Mouse (Mus musculus) G1E (cell line): ENCODE measurements around the gene Rtn2.

ENCODE experiments used
- CTCF ChIP-seq: IDR thresholded peaks from 2 replicates; pipeline ENCODE4 v1.5.1; 2012; ENCODE audit warnings: low read depth, low read length, inconsistent platforms, mixed read lengths
- GATA1 ChIP-seq: IDR thresholded peaks from 2 replicates; pipeline ENCODE4 v1.6.1; 2012; ENCODE audit warnings: borderline replicate concordance, low read length, inconsistent platforms, mixed read lengths
- POLR2AphosphoS5 ChIP-seq: IDR thresholded peaks from 2 replicates; pipeline ENCODE4 v1.6.1; 2012; ENCODE audit warnings: low read depth, low read length, inconsistent platforms; ENCODE audit not compliant: insufficient replicate concordance

- TF ChIP-seq CTCF (no peak), GATA1 (no peak), POLR2AphosphoS5 (no peak)
Observed at GRCm38 (mm10) chr7:19331910-19332309, 49.5 kb downstream of the Rtn2 start.
